Mouse (Mus musculus) stomach, postnatal 0 days (tissue): ENCODE results near the gene Myo5a. TPM values are rescaled to one million over a fixed set of nuclear protein-coding genes. Genes with fewer than 3 reads are reported as not detected.

ENCODE experiments used
- ATAC-seq: fragments of 200-750 bp; cut with Nextera tagmentation; 2 replicates; pipeline ENCODE4 v1.8.0; 2017; ENCODE audit not compliant: low FRiP score, low TSS enrichment
- DNase-seq: peaks from one replicate; pipeline ENCODE4 v3.0.0-alpha.2; 2016; ENCODE audit warnings: low spot score
- H3K27ac ChIP-seq: fragments of 300-500 bp; sonication (generic); replicated peaks from 2 replicates; pipeline ENCODE4 v1.5.1; 2014; ENCODE audit warnings: mild to moderate bottlenecking, control low read depth
- H3K27me3 ChIP-seq: fragments of 300-500 bp; sonication (generic); 2 replicates; pipeline ENCODE4 v1.6.1; 2014; ENCODE audit warnings: low read length; ENCODE audit not compliant: control insufficient read depth, insufficient read depth
- H3K36me3 ChIP-seq: fragments of 300-500 bp; sonication (generic); 2 replicates; pipeline ENCODE4 v1.6.1; 2014; ENCODE audit warnings: low read length, mixed read lengths; ENCODE audit not compliant: control insufficient read depth, insufficient read depth
- H3K4me1 ChIP-seq: fragments of 300-500 bp; sonication (generic); replicated peaks from 2 replicates; pipeline ENCODE4 v1.6.1; 2014; ENCODE audit warnings: antibody characterized with exemption; ENCODE audit not compliant: control insufficient read depth, insufficient read depth
- H3K4me2 ChIP-seq: fragments of 300-500 bp; sonication (generic); replicated peaks from 2 replicates; pipeline ENCODE4 v1.6.1; 2014; ENCODE audit warnings: low read depth, mild to moderate bottlenecking, control low read depth, moderate library complexity
- H3K4me3 ChIP-seq: fragments of 300-500 bp; sonication (generic); 2 replicates; pipeline ENCODE4 v1.5.1; 2014; ENCODE audit warnings: low read depth, low read length, control low read depth
- H3K9ac ChIP-seq: fragments of 300-500 bp; sonication (generic); 2 replicates; pipeline ENCODE4 v1.6.1; 2014; ENCODE audit warnings: mild to moderate bottlenecking, low read length, control low read depth, mixed read lengths
- H3K9me3 ChIP-seq: fragments of 300-500 bp; sonication (generic); 2 replicates; pipeline ENCODE4 v1.6.1; 2016; ENCODE audit warnings: low read length; ENCODE audit not compliant: control insufficient read depth
- CTCF ChIP-seq: IDR thresholded peaks from 2 replicates; pipeline ENCODE4 v1.5.1; 2016; ENCODE audit warnings: antibody characterized with exemption, low read depth, mild to moderate bottlenecking, moderate library complexity
- EP300 ChIP-seq: optimal IDR thresholded peaks from 2 replicates; pipeline ENCODE3; 2016; ENCODE audit warnings: antibody characterized with exemption
- WGBS: fragments of 180-500 bp; shearing (Covaris S2); extraction: QIAGEN DNeasy Blood & Tissue Kit; methylation state at CpG from one replicate; pipeline ENCODE4 v1.1.7; 2014; 5-methylcytosine and 5-hydroxymethylcytosine counted together
- polyA plus RNA-seq: library from polyadenylated mRNA; unstranded; fragments of >200 nt; fragmentation: Nextera tagmentation; extraction: Ambion mirVana; gene quantifications from 2 replicates; pipeline ENCODE4 v1.2.1, GENCODE M21; 2015

Myo5a gene
- polyA plus RNA-seq, 1 experiment from 2014 or later: 4.9 TPM

DNA sequence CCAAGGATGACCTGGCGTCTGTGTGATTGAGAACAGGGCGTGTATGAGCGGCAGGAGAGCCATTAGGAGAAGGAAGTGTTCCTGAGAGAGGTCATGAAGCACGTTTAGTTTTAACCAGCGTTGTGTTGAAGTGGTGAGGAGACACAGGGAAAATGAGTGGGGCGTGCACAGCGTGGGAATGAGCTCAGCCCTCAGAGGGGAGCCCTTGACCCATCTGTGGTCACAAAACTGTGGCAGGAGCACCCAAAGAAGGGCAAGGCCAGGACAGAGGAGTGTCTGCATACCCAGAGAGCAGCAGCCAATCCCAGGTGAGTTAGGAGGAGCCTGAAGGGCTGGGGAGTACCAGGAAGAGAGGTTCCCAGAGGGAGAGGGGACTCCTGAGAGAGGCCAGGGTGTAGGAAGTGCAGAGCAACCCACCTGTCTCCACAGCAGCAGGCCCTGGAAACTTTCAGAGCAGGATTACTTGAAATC is 163.5 kb downstream of the Myo5a start:
- Histone ChIP-seq H3K4me3 (no peak overlapping the region), H3K36me3 (no peaks in the 10 kb centered on the region), H3K4me1 (no peaks in the 10 kb centered on the region), H3K9me3 (no peaks in the 10 kb centered on the region), H3K27ac (peak overlapping the region; percentile 87), H3K4me2 (peak overlapping the region; percentile 17; the same call in 1 of the 2 replicates), H3K27me3 (0 out of 2 replicates have a peak, but pooled peaks cover 3% of the 10 kb centered on the region), H3K9ac (no peak overlapping the region; the same call in 1 of the 2 replicates)
- 31% methylated on average over 7 of the region's 7 CpGs for whole genome bisulfite sequencing
- no peak for TF ChIP-seq EP300
- TF ChIP-seq CTCF: no peak
- peak; percentile 75 for DNase-seq
- peak; percentile 76 for ATAC-seq

DNA sequence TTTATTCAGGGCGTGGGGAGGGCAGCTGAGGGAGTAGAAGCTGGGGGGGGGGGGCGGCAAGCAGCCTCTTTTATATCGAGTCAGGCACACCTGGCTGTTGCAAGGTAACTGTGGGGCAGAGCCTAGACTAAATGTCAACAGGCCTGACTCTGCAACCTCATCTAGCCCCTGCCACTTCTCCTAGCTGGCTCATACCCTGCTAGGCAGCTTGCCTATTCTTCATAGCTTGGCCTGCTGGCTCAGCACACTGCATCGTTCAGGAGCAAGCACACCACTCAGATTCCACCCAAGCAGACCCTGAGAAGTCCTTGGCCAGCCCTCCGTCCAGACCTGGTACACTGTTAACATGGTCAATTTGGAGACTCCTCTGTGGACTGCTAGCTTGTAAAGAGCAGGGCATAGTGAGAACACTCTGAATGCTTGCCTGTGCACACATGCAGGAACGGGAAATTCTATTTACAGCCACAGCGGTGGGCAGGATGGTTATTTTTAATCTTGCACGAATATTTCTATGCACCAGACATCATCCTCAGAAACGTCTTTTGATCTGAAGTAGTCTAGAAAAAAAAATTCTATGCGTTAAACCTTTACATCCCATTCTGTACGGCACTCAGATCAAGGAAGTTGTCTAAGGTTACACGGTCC is 164.3 kb downstream of the Myo5a start:
- no peak overlapping the region for H3K4me3 ChIP-seq
- no peaks in the 10 kb centered on the region for H3K4me1 ChIP-seq
- WGBS: 57% methylated on average over 12 of the region's 12 CpGs
- TF ChIP-seq EP300 (no peak), CTCF (no peak)
- DNase-seq (peak; percentile 38), ATAC-seq (no peak)
- no peaks in the 10 kb centered on the region for H3K9me3 ChIP-seq
- peak overlapping the region; percentile 87 for H3K27ac ChIP-seq
- H3K36me3 ChIP-seq: no peaks in the 10 kb centered on the region
- H3K9ac ChIP-seq: no peak overlapping the region
- 0 out of 2 replicates have a peak, but pooled peaks cover 3% of the 10 kb centered on the region for H3K27me3 ChIP-seq
- H3K4me2 ChIP-seq: peak overlapping the region; percentile 17; the same call in 1 of the 2 replicates

DNA sequence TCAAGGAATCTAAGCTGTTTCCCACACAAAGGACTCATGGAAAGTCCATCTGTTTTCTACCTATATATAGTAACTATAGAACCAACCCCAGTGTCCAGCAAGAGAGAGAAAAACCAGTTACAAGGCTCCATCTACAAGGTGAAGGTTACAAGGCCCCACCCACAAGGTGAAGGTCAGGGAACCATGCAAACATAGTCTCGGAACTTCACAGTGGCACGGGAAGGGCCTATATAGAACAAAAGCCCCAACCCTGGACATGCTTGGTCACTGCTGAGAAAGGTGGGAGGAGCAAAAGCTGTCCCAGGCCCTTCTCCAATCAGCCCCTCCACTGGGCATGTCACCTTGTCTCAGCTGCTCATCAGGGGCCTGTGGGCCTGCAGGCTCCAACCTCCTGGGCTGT is 164.9 kb downstream of the Myo5a start:
- no peak for TF ChIP-seq EP300
- TF ChIP-seq CTCF: no peak
- WGBS: 50% methylated on average over 2 of the region's 2 CpGs
- no peak overlapping the region for H3K4me3 ChIP-seq
- peak overlapping the region; percentile 89 for H3K27ac ChIP-seq
- DNase-seq (peak; percentile 60), ATAC-seq (0 out of 2 replicates have a peak, but pooled peaks have one; percentile 14)
- no peaks in the 10 kb centered on the region for H3K4me1 ChIP-seq
- no peaks in the 10 kb centered on the region for H3K9me3 ChIP-seq
- no peak overlapping the region for H3K4me2 ChIP-seq
- 0 out of 2 replicates have a peak, but pooled peaks cover 3% of the 10 kb centered on the region for H3K27me3 ChIP-seq
- H3K9ac ChIP-seq: no peak overlapping the region
- H3K36me3 ChIP-seq: no peaks in the 10 kb centered on the region

DNA sequence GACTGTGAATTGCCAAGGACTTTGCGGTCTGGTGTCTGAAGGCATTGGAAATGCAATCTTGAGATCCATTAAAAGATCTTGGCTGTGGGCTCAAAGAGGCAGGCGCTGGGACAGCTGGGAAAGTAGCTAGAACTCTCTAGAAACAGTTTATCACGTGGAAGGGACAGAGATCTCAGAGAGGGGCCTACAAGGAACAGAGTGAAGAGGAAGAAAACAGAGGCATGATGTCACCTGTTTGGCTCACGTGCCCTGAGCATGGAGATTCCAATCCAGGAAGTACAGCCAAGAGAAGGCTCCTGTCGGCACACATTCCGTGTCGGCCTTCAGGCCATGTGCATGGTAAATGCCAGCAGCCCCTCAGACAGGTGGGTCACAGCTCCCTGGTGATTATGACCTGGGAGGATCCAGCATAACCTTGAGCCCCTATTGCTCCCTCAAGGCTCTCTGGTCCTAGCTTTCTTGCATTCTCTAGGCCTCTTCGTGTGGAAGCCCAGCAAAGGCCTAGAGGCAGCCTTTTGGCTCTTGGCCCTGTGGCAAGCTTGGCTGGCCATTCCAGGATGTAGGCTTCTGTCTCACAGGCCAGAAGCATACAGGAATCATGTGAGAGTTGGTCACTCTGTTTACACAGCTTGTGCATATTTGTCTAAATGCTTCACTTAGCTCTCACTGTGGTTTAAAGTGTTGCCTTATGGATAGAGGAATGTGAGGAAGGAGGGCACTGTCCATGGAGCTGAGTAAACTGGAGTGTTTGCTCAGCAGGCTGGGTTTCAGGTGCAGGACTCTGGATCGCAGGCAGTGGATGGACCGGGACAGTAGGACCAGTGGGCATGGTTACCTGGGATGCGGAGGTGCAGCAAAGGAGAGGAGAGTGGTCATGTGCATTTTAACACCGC is 165.8 kb downstream of the Myo5a start:
- TF ChIP-seq EP300 (peak; percentile 26), CTCF (no peak)
- DNase-seq: peak; percentile 76

DNA sequence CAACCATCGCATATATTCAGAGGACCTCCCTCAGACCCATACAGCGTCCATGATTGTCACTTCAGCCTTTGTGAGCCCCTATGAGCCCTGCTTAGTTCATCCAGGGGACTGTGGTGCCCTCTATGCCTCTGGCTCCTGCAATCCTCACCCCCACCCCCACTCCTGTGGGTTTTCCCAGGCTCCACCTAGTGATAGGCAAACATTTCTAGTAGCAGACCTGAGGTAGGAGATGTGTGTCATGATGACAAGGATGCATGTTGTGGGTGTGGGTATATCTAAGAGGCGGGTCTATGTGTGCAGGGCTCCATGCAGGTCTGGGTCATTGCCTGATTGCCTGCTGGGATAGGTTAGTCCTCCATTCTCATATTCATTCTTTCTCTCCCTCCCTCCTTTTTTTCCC is 167.4 kb downstream of the Myo5a start:
- Histone ChIP-seq H3K9me3 (no peaks in the 10 kb centered on the region), H3K4me2 (no peak overlapping the region), H3K9ac (no peak overlapping the region), H3K27ac (0 out of 2 replicates have a peak overlapping the region, but pooled peaks have one; percentile 2), H3K4me1 (no peaks in the 10 kb centered on the region), H3K27me3 (no peaks in the 10 kb centered on the region), H3K36me3 (no peaks in the 10 kb centered on the region), H3K4me3 (no peak overlapping the region)
- WGBS: 87% methylated on average over 3 of the region's 3 CpGs
- TF ChIP-seq EP300: no peak
- TF ChIP-seq CTCF: peak; percentile 18; the same call in 1 of the 2 replicates
- peak; percentile 55 for ATAC-seq
- peak; percentile 68 for DNase-seq

More for the DNA sequence above, 165.8 kb downstream of the Myo5a start:
- H3K9ac ChIP-seq: peak overlapping the region; percentile 41; the same call in 1 of the 2 replicates
- peak overlapping the region; percentile 89 for H3K27ac ChIP-seq
- no peak overlapping the region for H3K4me3 ChIP-seq
- H3K36me3 ChIP-seq: no peaks in the 10 kb centered on the region
- H3K4me1 ChIP-seq: no peaks in the 10 kb centered on the region
- H3K4me2 ChIP-seq: no peak overlapping the region
- ATAC-seq: peak; percentile 76
- 0 out of 2 replicates have a peak, but pooled peaks cover 3% of the 10 kb centered on the region for H3K27me3 ChIP-seq
- no peaks in the 10 kb centered on the region for H3K9me3 ChIP-seq
- 61% methylated on average over 12 of the region's 12 CpGs for WGBS
